Mouse (Mus musculus) heart, embryonic 14.5 days (tissue): ENCODE data around the gene Mvb12b. TPM values are rescaled to one million over a fixed set of nuclear protein-coding genes. Genes with fewer than 3 reads are reported as not detected.

Experiments used
- ATAC-seq: fragments of 200-750 bp; cut with Nextera tagmentation; 2 replicates; pipeline ENCODE4 v1.8.0; 2017; ENCODE audit warnings: low read depth, moderate TSS enrichment; ENCODE audit not compliant: insufficient number of reproducible peaks, insufficient read depth, low FRiP score
- H3K27ac ChIP-seq, 2 experiments: fragments of 200-500 bp in 1 of 2; fragments of 300-500 bp in 1 of 2; sonication (generic) in 1 of 2; replicated peaks in 1 of 2; 2 replicates each; pipeline ENCODE4 v1.5.1; 2012 to 2014; ENCODE audit warnings: low read depth in 2 of 2, low read length in 2 of 2, control low read depth in 1 of 2, mild to moderate bottlenecking in 1 of 2, mixed read lengths in 1 of 2; ENCODE audit not compliant: control insufficient read depth in 1 of 2, insufficient read depth in 1 of 2
- H3K27me3 ChIP-seq: fragments of 300-500 bp; sonication (generic); 2 replicates; pipeline ENCODE4 v1.6.1; 2014; ENCODE audit warnings: mild to moderate bottlenecking, low read length, control low read depth; ENCODE audit not compliant: control insufficient read depth, insufficient read depth
- H3K36me3 ChIP-seq: fragments of 300-500 bp; sonication (generic); 2 replicates; pipeline ENCODE4 v1.6.1; 2014; ENCODE audit warnings: mild to moderate bottlenecking, control low read depth, low read length, mixed read lengths; ENCODE audit not compliant: control insufficient read depth, insufficient read depth
- H3K4me1 ChIP-seq, 2 experiments: fragments of 200-500 bp in 1 of 2; fragments of 300-500 bp in 1 of 2; sonication (generic) in 1 of 2; 2 replicates each; pipeline ENCODE4 v1.6.1; 2012 to 2014; ENCODE audit warnings: low read length in 2 of 2, control low read depth in 1 of 2, mixed read lengths in 1 of 2; ENCODE audit not compliant: control insufficient read depth in 2 of 2, insufficient read depth in 2 of 2
- H3K4me2 ChIP-seq: fragments of 300-500 bp; sonication (generic); 2 replicates; pipeline ENCODE4 v1.6.1; 2014; ENCODE audit warnings: mild to moderate bottlenecking, low read length
- H3K4me3 ChIP-seq, 2 experiments: fragments of 200-500 bp in 1 of 2; fragments of 300-500 bp in 1 of 2; sonication (generic) in 1 of 2; 2 replicates each; pipeline ENCODE4 v1.5.1; 2012 to 2014; ENCODE audit warnings: low read length in 2 of 2, mild to moderate bottlenecking in 2 of 2, control low read depth in 1 of 2, low read depth in 1 of 2, moderate library complexity in 1 of 2; ENCODE audit not compliant: control insufficient read depth in 1 of 2, insufficient read depth in 1 of 2
- H3K9ac ChIP-seq: fragments of 300-500 bp; sonication (generic); 2 replicates; pipeline ENCODE4 v1.6.1; 2014; ENCODE audit warnings: mild to moderate bottlenecking, low read length
- H3K9me3 ChIP-seq: fragments of 300-500 bp; sonication (generic); 2 replicates; pipeline ENCODE4 v1.6.1; 2016; ENCODE audit warnings: low read length, control low read depth; ENCODE audit not compliant: control insufficient read depth
- WGBS: fragments of 180-500 bp; shearing (Covaris S2); extraction: QIAGEN DNeasy Blood & Tissue Kit; methylation state at CpG from one replicate; pipeline ENCODE4 v1.1.7; 2014; 5-methylcytosine and 5-hydroxymethylcytosine counted together
- polyA plus RNA-seq: library from polyadenylated mRNA; unstranded; fragments of >200 nt; fragmentation: Nextera tagmentation; extraction: Ambion mirVana; gene quantifications from 2 replicates; pipeline ENCODE4 v1.2.1, GENCODE M21; 2014

Gene Mvb12b
- polyA plus RNA-seq, 1 experiment from 2014 or later, result 10.4 TPM

GRCm38 (mm10) chr2:33843642-33844041 lies 44.1 kb downstream of the Mvb12b start:
- 16% methylated on average over 2 of the region's 2 CpGs for WGBS
- no peaks in the 10 kb centered on the region for H3K36me3 ChIP-seq
- no peaks in the 10 kb centered on the region for H3K9me3 ChIP-seq
- H3K4me3 ChIP-seq, result no peak overlapping the region
- peaks cover 23% of the 10 kb centered on the region; the same call in 1 of the 2 replicates for H3K27me3 ChIP-seq
- peaks cover 12 to 24% of the 10 kb centered on the region in 2 experiments for H3K4me1 ChIP-seq
- H3K27ac ChIP-seq, result peak overlapping the region in 1 of 2 experiments; percentile 24; a peak in 2 of 4 replicates
- peak; percentile 42 for ATAC-seq
- H3K9ac ChIP-seq, result no peak overlapping the region
- H3K4me2 ChIP-seq, result no peak overlapping the region

- peaks cover 12 to 24% of the 10 kb centered on the region in 2 experiments for H3K4me1 ChIP-seq
- no peak overlapping the region for H3K4me3 ChIP-seq
- no peak overlapping the region for H3K9ac ChIP-seq
- H3K9me3 ChIP-seq, result no peaks in the 10 kb centered on the region
- peak overlapping the region in 1 of 2 experiments; percentile 24; a peak in 2 of 4 replicates for H3K27ac ChIP-seq
- 47% methylated on average over 2 of the region's 2 CpGs for WGBS
- H3K4me2 ChIP-seq, result no peak overlapping the region
- peaks cover 28% of the 10 kb centered on the region for H3K27me3 ChIP-seq
- peak; percentile 81 for ATAC-seq
- H3K36me3 ChIP-seq, result no peaks in the 10 kb centered on the region
These were observed 44.7 kb downstream of the Mvb12b start for GRCm38 (mm10) chr2:33842983-33843577.

GRCm38 (mm10) chr2:33841980-33842379 lies 45.8 kb downstream of the Mvb12b start:
- Histone ChIP-seq H3K9me3 (no peaks in the 10 kb centered on the region), H3K27me3 (peaks cover 37% of the 10 kb centered on the region), H3K9ac (no peak overlapping the region), H3K27ac (no peak overlapping the region), H3K36me3 (no peaks in the 10 kb centered on the region), H3K4me3 (no peak overlapping the region), H3K4me2 (no peak overlapping the region), H3K4me1 (peaks cover 12 to 22% of the 10 kb centered on the region in 2 experiments)
- 80% methylated on average over 4 of the region's 4 CpGs for WGBS
- no peak for ATAC-seq

- Histone ChIP-seq H3K4me2 (no peak overlapping the region), H3K4me1 (peaks cover 12 to 19% of the 10 kb centered on the region in 2 experiments), H3K27ac (no peak overlapping the region), H3K36me3 (no peaks in the 10 kb centered on the region), H3K27me3 (peaks cover 37% of the 10 kb centered on the region), H3K9ac (no peak overlapping the region), H3K4me3 (no peak overlapping the region), H3K9me3 (no peaks in the 10 kb centered on the region)
- 84% methylated on average over 3 of the region's 3 CpGs for WGBS
- no peak for ATAC-seq
These were observed 47.3 kb downstream of the Mvb12b start for GRCm38 (mm10) chr2:33840483-33840882.

- H3K4me1 ChIP-seq, result peaks cover 10 to 17% of the 10 kb centered on the region in 2 experiments
- peaks cover 33% of the 10 kb centered on the region for H3K27me3 ChIP-seq
- no peak overlapping the region for H3K9ac ChIP-seq
- no peak overlapping the region for H3K4me3 ChIP-seq
- H3K4me2 ChIP-seq, result no peak overlapping the region
- H3K27ac ChIP-seq, result no peak overlapping the region
- no peaks in the 10 kb centered on the region for H3K36me3 ChIP-seq
- ATAC-seq, result no peak
- H3K9me3 ChIP-seq, result no peaks in the 10 kb centered on the region
These were observed 48.5 kb downstream of the Mvb12b start for GRCm38 (mm10) chr2:33839252-33839651.

GRCm38 (mm10) chr2:33837297-33837696 lies 50.4 kb downstream of the Mvb12b start:
- H3K9me3 ChIP-seq, result no peaks in the 10 kb centered on the region
- H3K9ac ChIP-seq, result no peak overlapping the region
- no peak overlapping the region for H3K4me2 ChIP-seq
- WGBS, result 93% methylated on average over 6 of the region's 6 CpGs
- H3K27ac ChIP-seq, result no peak overlapping the region
- peaks cover 4% of the 10 kb centered on the region; the same call in 1 of the 2 replicates for H3K36me3 ChIP-seq
- H3K4me3 ChIP-seq, result no peak overlapping the region
- no peak for ATAC-seq
- H3K27me3 ChIP-seq, result peaks cover 33% of the 10 kb centered on the region
- H3K4me1 ChIP-seq, result no peaks in the 10 kb centered on the region; a peak in 1 of 4 replicates

- H3K4me3 ChIP-seq, result no peak overlapping the region
- H3K4me2 ChIP-seq, result no peak overlapping the region
- no peaks in the 10 kb centered on the region for H3K9me3 ChIP-seq
- ATAC-seq, result no peak
- no peak overlapping the region for H3K9ac ChIP-seq
- no peak overlapping the region for H3K27ac ChIP-seq
- peaks cover 28% of the 10 kb centered on the region for H3K27me3 ChIP-seq
- WGBS, result 83% methylated on average over 9 of the region's 9 CpGs
- H3K4me1 ChIP-seq, result no peaks in the 10 kb centered on the region; a peak in 1 of 4 replicates
- H3K36me3 ChIP-seq, result peaks cover 4% of the 10 kb centered on the region; the same call in 1 of the 2 replicates
These were observed 51.0 kb downstream of the Mvb12b start for GRCm38 (mm10) chr2:33836660-33837213.
